Mouse (Mus musculus) T-cell, adult 2 months (primary cell): ENCODE measurements at regions not wholly inside any gene's neighbourhood (a gene's known extent, or its start where the extent isn't known, plus 50 kb on each side); places are given as distances from the start of the nearest gene placed in this dataset.

Source experiments
- DNase-seq: peaks from one replicate; pipeline ENCODE4 v3.0.0; 2022; ENCODE audit warnings: low spot score

- no peak for DNase-seq
Observed at GRCm38 (mm10) chr3:120898258-120898657, 273.2 kb downstream of the Rwdd3 start.

- no peak for DNase-seq
Observed at GRCm38 (mm10) chr3:120897758-120898157, 273.7 kb downstream of the Rwdd3 start.

- no peak for DNase-seq
Observed at GRCm38 (mm10) chr3:120897221-120897620, 274.3 kb downstream of the Rwdd3 start.

DNA sequence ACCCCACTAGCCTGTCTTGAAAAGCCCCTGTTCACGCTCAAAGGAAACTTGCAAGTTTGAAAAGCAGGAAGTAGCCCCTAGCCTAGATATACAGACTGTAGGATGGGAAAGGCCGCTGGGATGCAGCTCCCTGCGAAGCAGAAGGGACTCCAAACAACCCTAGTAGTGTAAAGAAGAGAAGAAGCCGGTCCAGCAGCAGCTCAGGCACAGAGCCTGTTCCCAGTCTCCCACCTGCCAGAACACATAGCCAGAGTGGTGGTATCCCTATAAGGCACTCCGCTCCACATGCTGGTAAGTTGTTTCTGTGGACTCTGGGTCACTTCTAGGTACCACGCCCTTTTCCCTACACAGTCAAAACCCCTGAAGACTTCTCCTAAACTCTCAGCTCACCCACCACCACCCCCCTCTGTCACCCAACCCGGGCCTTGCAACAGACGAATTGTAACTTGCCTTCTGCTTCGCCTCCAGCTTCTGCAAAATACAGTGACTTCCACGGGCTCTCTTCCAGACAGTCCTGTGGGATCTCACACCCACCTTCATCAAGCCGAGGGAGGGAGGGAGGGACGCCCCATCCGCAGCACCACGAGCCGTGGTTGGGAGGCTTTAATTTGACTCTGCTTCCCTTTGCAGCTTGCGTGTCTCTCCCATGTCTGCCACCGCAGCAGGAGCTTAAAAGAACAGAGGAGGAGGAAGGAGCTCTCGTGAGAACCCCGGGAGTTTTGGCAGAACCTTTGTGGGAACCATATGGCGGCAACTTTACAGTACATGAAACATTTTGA is 285.2 kb downstream of the Rwdd3 start:
- no peak for DNase-seq

DNA sequence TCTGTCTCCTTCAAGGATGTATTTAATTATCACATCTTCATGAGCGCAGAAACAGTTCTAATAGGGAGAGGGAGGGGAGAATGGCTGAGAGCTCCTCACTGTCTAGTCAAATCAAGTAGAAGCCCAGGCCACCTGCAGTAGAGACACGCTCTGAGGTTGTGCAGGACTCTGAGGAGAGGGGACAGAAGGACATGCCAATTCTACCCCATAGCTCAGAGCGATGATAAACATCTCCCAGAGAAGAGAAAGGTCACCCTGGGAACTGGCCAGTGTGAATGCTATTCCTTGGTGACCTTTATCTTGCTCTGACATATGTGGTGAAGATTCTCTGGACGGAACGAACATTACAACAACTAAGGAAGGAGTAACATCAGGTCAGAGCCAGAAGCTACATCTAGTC is 286.1 kb downstream of the Rwdd3 start:
- DNase-seq = no peak

DNA sequence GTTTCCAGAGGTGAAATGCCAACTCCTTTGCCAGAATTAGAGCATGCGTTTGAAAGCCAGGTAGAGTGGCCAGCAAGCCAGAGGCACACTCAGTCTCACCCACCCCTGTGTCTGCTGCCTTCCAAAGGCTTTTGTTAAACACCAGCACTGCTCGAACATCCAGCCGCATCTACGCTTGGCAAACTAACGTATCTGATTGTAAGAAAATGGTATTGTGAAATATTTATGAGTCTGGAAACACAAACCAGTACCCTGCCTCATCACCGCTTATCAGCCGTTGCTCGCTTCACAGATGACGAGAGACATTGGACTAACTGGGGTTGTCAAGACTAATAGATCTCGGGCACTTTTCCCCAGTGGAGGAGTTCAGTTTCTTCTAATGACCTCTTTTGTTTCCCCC is 287.3 kb downstream of the Rwdd3 start:
- DNase-seq = no peak

DNA sequence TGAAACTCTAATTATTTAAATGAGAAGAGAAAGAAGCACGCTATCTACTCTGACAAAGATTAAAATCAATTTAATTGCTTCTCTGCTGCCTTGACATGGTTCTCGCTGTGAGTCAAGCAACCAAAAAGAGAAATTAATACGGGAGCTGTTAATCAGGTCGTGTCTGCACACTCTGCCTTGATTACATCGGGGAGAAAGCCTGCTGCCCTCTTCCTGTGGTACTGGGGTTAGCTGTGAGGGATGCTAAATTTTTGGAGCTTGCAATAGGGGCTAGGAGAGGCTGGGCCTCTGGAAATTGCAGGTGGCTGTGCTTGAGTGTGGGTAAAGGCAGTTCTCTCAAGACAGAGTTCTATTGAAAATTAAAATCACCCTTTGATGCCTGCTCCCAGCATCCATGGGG is 287.8 kb downstream of the Rwdd3 start:
- no peak for DNase-seq

DNA sequence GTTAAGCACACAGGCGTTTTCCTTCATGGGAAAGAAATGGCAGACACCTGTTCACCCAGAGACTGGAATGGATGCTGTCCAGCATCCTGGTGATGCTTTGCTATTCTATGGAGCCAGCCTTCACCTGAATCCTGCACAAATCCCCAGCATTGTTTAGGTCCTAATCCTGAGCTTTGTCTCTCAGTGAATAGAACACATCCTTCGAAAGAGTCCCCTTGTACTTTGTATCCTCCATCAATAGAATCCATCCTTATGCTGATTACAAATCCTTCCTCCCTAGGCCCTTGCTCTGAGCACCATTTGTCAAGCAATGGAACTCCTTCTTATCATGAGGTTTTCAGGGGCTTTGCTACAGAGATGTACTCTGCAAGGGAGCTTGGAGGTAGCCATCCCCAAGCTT is 292.1 kb downstream of the Rwdd3 start:
- DNase-seq = no peak

GRCm38 (mm10) chr3:120875740-120876139 is 295.8 kb downstream of the Rwdd3 start:
- DNase-seq = no peak

- no peak for DNase-seq
Observed at GRCm38 (mm10) chr3:120865036-120865435, 306.5 kb downstream of the Rwdd3 start.

DNA sequence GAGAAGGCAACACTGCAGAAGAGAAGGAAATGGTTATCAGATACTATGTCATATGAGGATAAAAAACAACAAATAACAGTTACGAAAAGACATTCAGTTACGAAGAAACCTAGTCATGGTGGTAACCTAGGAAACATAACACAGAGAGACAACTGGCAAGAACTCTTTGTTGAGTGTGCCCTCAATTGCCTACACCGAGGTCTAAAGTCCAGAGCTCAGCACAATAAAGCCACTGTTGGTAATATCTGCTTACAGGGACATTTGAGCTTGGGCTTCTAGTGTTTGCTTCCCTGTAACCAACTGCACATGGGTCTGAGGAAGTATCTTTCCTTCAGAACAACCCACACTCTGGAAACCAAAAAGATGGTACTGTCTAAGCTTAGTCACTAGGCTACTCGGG is 309.9 kb downstream of the Rwdd3 start:
- no peak for DNase-seq

DNA sequence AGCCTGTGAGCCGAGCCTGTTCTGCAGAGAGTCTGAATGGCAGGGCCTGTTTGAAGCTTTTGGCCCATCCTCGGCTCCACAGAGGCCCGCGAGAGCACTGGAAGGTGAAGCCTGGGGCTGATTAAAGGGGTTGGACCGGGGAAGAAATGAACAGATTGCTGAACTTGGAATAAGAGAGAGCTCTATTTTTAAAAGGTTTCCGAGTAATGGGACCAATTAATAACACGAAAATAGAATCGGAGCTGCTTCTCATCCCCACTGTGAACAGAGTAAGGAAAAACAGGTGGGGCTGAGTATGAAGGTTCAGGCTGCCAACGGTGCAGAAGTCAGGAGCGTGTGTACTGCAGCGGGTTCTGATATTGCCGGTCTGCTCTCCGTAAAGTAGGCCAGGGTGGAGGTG is 313.2 kb downstream of the Rwdd3 start:
- DNase-seq = no peak

GRCm38 (mm10) chr3:120854322-120854721 is 317.2 kb downstream of the Rwdd3 start:
- no peak for DNase-seq

DNA sequence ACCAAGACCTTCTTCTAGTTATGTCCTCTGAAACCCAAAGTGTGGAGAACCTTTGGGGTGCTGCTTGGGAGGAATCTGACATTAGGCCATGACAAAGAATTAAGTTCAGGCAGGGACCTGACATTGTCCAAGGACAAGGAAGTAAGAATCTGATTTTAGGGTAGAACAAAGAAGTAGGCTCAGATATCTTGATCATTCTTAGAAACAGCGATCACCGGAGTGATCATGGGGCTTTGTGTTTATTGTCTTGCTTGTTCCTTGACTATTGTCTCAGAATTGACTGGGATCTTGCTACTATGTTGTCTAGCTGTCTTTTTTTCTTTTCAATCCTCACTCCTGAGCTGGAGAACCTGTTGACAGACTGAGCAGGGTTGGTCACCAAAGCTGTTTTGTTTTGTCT is 327.9 kb downstream of the Rwdd3 start:
- DNase-seq = no peak

- no peak for DNase-seq
Observed at GRCm38 (mm10) chr3:120823536-120823935, 348.0 kb downstream of the Rwdd3 start.

- DNase-seq = no peak
Observed at GRCm38 (mm10) chr3:120811901-120812300, 359.6 kb downstream of the Rwdd3 start.

DNA sequence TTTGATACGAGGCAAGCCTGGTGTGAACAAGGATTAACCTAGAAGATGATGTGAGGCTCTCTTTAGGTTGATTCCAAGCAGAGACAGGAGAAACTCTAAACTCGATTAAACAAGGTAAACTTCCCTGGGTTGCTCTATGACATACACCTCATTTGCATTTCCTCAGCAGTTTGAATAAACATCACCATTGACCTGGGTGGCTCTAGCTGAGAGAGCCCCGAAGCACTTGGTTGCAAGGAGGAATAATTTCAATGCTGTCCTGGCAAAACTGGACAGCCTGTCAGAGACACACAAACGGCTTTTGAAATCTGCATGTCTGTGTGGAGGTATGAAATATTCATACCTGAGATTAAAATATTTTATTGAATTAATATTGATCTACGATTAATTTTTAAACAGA is 361.0 kb downstream of the Rwdd3 start:
- DNase-seq = no peak

DNA sequence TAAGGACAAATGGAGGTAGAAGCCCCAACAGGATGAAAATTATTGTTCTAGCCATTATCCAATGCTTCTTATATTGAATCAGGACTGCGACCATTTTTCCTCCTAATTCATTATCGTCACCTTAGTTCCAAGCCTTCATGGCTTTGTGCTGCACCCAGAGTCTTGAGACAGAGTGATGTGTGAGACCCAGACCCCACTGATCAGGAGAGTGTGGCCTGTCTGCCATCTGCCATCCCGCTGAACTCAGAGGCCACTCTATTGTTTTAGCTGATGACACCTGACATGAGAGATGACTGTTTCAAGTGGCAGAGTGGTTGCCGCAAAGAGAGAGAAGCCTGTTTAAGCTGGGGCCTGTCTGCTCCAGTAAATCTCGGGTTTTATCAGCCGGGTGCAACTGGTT is 361.4 kb downstream of the Rwdd3 start:
- DNase-seq = no peak

DNA sequence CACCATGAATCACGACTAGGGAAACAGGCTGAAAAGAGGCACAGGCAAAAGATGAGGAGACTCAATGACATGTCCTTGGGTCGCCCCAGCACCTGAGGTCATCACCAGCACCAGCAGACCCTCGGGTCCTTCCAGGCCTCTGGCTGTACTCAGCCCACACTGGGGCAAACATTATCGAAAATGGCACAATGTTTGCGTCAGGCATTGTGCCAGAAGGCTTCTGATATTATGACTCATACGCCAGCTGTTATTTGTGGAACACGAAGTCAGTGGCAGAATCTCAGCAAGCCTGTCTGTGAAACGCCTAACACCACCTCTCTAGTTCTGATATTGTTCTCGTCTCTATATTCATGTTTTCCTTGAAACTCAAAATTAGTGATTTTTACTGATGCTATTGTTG is 384.8 kb downstream of the Rwdd3 start:
- no peak for DNase-seq

DNA sequence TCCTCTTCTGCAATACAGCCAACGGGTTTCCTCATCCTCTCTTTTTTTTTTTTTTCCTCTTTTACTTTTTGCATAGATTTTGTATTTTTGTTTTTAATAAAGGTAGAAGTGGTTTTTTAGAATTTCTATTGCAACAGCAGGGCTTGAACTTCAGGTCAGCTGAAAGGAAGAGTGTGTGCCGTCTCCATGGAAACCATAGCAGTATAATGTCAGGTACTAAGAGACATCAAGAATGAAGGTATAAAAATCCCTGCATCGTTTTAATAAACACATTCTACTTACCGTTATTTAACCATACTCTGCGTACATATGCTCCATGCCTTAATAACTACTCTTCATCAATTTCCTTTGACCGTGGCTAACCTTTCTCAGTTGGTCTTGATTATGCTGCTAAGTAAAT is 390.0 kb downstream of the Rwdd3 start:
- DNase-seq = no peak

DNA sequence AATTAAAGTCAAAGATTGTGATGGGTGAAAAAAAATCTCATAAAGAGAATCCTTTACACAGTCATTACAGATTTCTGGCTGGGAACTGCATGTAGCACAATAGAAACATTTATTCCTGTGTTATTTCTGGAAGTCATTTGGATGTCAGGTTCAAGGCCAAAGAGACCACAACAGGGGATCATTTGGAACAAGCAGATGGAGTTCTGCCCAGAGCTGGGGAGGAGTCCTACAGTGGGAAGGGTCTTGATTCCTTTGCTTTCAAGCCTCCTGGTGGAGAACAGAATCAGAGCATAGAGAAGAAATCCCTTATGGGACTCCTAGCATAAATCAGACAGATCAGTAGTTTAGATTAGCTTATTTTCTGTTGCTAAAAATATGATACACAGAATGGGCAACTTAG is 392.4 kb downstream of the Rwdd3 start:
- no peak for DNase-seq

GRCm38 (mm10) chr3:120774951-120775350 is 396.5 kb downstream of the Rwdd3 start:
- no peak for DNase-seq

- no peak for DNase-seq
Observed at GRCm38 (mm10) chr3:120761681-120762080, 409.8 kb downstream of the Rwdd3 start.

DNA sequence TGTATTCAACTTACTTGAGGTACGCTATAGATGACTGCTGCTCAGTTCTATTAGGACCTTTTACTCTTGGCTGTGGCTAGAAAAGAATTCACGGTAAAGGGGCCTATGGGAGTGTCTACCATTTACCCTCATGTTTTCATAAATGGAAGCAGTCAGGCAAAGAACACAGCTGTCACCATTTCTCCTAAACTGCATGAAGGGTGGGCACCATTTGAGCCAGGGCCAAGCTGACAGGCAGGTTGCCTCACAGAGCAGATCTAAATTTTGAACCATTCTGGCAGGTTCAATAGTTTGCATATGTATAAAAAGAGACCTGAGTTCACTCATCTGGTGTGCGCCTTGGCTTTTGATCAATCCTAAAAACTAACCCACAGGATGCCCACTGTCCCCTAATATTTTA is 410.3 kb downstream of the Rwdd3 start:
- no peak for DNase-seq
